Mouse (Mus musculus): ENCODE measurements around the gene Gm48551. TPM values are rescaled to one million over a fixed set of nuclear protein-coding genes. Genes with fewer than 3 reads are reported as not detected.

Gm48551 gene
- polyA plus RNA-seq, 1 experiment from 2014 or later: 0.07 TPM

DNA sequence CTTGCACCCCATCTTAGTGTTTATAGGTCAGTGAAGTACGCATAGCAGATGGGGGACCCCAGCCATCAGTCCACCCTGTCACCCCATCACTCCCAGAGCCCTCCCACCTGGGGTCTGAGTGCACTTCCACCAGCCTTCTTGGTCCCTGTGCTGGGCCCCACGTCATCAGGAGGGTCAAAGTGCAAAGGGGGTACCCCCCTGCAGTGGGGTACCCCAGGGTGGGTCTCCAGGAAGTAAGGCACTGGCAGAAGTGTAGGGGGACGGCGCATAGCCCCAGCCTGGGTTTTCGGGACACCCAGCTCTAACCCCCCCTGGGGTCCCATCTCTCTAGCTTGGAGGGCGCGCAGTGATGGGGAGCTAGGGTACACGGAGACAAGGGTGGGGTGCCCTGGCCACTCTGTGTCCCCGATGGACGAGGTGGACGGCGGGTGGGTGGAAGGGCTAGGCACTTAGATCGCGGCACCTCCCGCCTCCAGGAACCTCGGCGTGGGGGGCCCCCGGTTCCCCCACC lies 15.6 kb downstream of the Gm48551 start:
- peaks cover 60% of the 10 kb centered on the region; the same call in 1 of the 2 replicates for H3K79me2 ChIP-seq (ENCODE audit: inconsistent target)
- WGBS (ENCODE audit: missing documents): 92% methylated on average over 9 of the region's 18 CpGs
- peaks cover 32% of the 10 kb centered on the region; the same call in 1 of the 2 replicates for H3K36me3 ChIP-seq (ENCODE audit: inconsistent target)
- H3K4me3 ChIP-seq (ENCODE audit: inconsistent target): no peak overlapping the region
- H3K27ac ChIP-seq: no peak overlapping the region

DNA sequence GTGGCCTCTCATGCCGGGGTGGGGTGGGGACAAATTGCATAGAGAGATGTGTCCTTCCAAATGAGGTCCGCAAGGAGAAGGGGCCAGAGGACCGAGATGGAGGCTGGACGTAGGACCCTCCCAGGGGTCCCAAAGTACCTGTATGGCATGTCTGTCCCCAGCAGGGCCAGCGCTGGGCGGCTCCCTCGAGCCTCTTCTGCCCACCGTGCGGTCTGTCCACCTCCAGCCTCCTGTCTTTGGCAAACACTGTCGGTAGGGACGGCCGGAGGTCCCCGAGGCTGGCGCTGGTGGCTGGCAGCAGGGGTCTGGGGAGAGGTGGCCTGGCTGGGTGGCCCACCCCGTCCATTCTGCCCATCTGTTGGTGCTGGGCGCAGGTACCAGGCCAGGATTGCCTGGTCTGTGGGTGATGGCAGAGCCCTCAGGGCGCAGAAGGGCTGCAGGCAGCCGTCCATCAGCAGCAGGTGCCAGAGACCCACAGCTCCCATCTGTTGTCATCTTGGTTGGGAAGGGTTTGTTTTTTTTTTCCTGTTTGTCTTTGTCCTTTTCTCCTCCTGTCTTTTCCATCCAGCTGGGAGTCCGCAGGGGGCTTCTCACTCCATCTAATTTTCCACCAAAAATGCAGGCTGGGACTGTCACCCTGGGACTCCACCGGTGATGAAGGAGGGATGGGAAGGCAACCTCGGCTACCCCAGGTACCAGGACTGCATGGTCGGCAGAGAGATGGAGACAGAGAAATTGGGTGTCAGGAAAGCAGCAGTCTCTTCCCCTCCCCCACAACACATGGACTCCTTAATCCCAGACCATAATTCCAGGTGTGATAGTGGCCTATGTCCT lies 16.3 kb downstream of the Gm48551 start:
- H3K36me3 ChIP-seq (ENCODE audit: inconsistent target): peaks cover 32% of the 10 kb centered on the region; the same call in 1 of the 2 replicates
- no peak overlapping the region for H3K4me3 ChIP-seq (ENCODE audit: inconsistent target)
- peak overlapping the region; percentile 86 for H3K27ac ChIP-seq
- 96% methylated on average over 21 of the region's 22 CpGs for WGBS (ENCODE audit: missing documents)
- H3K79me2 ChIP-seq (ENCODE audit: inconsistent target): peaks cover 65% of the 10 kb centered on the region; the same call in 1 of the 2 replicates

DNA sequence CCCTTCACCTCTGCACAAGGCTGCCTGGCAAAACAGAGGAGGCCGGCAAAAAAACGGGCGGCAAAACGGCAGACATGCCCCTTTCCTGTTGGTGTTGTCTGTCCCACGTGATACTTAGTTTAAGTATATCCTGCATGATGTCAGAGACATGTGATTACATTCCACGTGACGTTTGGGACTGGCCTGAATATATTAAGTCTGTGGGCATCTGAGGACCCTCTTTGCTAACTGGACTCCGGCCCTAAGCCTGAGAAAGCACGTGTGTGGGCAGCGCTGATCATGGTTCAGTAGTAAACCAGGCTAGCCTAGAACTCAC lies 16.9 kb downstream of the Gm48551 start:
- H3K36me3 ChIP-seq (ENCODE audit: inconsistent target): peaks cover 32% of the 10 kb centered on the region; the same call in 1 of the 2 replicates
- H3K4me3 ChIP-seq (ENCODE audit: inconsistent target): no peak overlapping the region
- H3K79me2 ChIP-seq (ENCODE audit: inconsistent target): peaks cover 71% of the 10 kb centered on the region; the same call in 1 of the 2 replicates
- 79% methylated on average over 10 of the region's 10 CpGs for WGBS (ENCODE audit: missing documents)
- H3K27ac ChIP-seq: peak overlapping the region; percentile 86

DNA sequence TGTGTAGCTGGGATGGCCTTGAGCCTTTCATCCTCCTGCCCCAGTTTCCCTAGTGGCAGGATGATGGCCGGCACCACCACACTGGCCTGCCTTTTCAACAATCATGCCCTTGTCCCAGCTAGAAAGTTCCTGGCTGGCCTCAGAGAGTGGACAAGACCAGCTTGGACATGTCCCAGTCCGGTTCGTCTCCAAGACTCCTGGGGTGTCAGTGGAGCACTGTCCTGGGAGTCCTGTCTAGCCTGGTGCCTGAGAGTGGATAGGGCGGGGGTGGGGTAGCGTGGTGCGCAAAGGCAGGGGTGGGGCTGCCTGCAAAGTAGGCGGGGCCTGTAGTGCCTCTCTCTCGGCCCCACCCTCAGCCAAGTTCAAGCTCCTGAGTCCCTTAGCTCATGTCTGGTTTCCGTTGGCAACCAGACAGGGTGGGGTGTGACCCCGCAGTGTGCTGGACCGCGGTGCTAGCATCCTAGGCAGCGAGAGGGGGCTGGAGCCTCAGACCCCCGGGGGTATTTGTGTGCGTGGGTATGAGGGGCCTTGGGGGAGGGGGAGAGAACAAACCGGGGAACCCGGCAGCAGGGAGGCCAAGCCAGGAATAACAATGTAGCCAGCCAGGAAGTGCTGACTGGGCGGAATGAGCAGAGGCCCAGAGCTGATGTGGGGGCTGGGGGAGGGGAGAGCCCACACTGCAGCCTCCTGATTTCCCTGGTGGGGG lies 17.4 kb downstream of the Gm48551 start:
- Histone ChIP-seq H3K27ac (peak overlapping the region; percentile 86), H3K79me2 (ENCODE audit: inconsistent target) (peaks cover 76% of the 10 kb centered on the region; the same call in 1 of the 2 replicates), H3K4me3 (ENCODE audit: inconsistent target) (no peak overlapping the region), H3K36me3 (ENCODE audit: inconsistent target) (peaks cover 32% of the 10 kb centered on the region; the same call in 1 of the 2 replicates)
- 70% methylated on average over 17 of the region's 18 CpGs for WGBS (ENCODE audit: missing documents)

DNA sequence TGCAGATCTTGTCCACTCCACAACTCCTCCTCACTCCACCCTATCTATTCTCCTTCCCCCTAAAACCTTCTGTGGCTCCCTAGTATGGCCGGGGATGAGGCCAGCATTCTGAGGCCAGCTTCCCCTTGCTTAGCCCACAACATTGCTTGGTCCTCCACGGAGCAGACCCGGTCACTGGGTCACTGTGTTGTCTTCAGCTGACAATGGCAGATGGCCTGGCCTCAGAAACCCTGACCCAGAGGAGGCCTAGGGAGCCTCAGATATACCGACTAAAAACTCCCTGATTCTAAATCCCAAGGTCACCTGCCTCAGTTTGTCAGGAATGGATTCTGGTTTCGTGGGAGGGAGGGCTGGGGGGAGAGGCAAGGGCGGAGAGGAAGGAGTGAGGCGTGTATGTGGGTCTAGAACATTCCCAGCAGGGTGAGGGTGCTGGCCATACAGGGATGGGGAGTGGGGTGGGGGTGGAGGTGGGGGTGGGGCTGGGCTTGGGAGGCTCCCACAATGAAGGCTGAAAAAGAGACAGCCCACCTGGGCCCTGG lies 18.0 kb downstream of the Gm48551 start:
- Histone ChIP-seq H3K4me3 (ENCODE audit: inconsistent target) (no peak overlapping the region), H3K27ac (peak overlapping the region; percentile 86), H3K79me2 (ENCODE audit: inconsistent target) (peaks cover 80% of the 10 kb centered on the region), H3K36me3 (ENCODE audit: inconsistent target) (peaks cover 31% of the 10 kb centered on the region; the same call in 1 of the 2 replicates)
- WGBS (ENCODE audit: missing documents): 82% methylated on average over 7 of the region's 7 CpGs

- Histone ChIP-seq H3K4me3 (ENCODE audit: inconsistent target) (no peak overlapping the region), H3K36me3 (ENCODE audit: inconsistent target) (peaks cover 22% of the 10 kb centered on the region; the same call in 1 of the 2 replicates), H3K79me2 (ENCODE audit: inconsistent target) (peaks cover 69% of the 10 kb centered on the region), H3K27ac (no peak overlapping the region)
- 97% methylated on average over 10 of the region's 10 CpGs for WGBS (ENCODE audit: missing documents)
Measured at GRCm38 (mm10) chr10:81403511-81403910, 19.2 kb downstream of the Gm48551 start.

- H3K27ac ChIP-seq: peak overlapping the region; percentile 42
- H3K79me2 ChIP-seq (ENCODE audit: inconsistent target): peaks cover 64% of the 10 kb centered on the region
- WGBS (ENCODE audit: missing documents): 77% methylated on average over 9 of the region's 9 CpGs
- H3K4me3 ChIP-seq (ENCODE audit: inconsistent target): no peak overlapping the region
- H3K36me3 ChIP-seq (ENCODE audit: inconsistent target): peaks cover 20% of the 10 kb centered on the region; the same call in 1 of the 2 replicates
Measured at GRCm38 (mm10) chr10:81404082-81404481, 19.8 kb downstream of the Gm48551 start.

- peaks cover 13% of the 10 kb centered on the region; the same call in 1 of the 2 replicates for H3K36me3 ChIP-seq (ENCODE audit: inconsistent target)
- peak overlapping the region; percentile 93 for H3K27ac ChIP-seq
- 30% methylated on average over 18 of the region's 18 CpGs for WGBS (ENCODE audit: missing documents)
- H3K4me3 ChIP-seq (ENCODE audit: inconsistent target): no peak overlapping the region
- H3K79me2 ChIP-seq (ENCODE audit: inconsistent target): peaks cover 64% of the 10 kb centered on the region
Measured at GRCm38 (mm10) chr10:81404720-81405119, 20.5 kb downstream of the Gm48551 start.

DNA sequence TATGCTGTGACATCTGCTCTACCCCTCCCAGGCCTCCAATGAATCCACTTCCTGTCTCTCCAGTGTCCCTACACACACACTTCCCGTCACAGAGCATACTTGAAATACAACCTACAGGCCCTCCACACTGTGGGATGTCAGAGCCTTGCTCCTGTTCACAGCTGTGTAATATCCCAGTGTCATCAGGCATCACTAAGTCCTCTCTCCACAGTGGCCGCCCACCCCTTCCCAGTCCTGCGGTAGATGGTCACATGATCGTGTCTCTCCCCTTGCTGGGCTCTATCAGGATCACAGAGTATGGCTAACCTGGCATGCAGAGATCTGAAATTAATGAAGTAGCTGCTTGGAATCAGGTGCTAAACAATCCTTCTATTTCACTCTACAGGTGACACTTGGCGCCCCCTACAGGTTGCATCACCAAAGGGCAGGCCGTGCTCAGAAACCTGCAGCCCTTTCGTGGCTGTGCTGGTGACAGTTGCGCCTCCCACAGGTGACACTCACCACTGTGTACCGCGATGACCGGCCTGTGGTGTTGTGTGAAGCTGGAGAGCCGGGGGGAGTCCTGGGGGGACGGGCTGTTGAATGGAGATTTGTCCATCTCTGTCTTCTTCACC lies 21.4 kb downstream of the Gm48551 start:
- 58% methylated on average over 13 of the region's 13 CpGs for WGBS (ENCODE audit: missing documents)
- no peak overlapping the region for H3K4me3 ChIP-seq (ENCODE audit: inconsistent target)
- peak overlapping the region; percentile 93 for H3K27ac ChIP-seq
- peaks cover 60% of the 10 kb centered on the region for H3K79me2 ChIP-seq (ENCODE audit: inconsistent target)
- H3K36me3 ChIP-seq (ENCODE audit: inconsistent target): peaks cover 11% of the 10 kb centered on the region; the same call in 1 of the 2 replicates

- 58% methylated on average over 24 of the region's 24 CpGs for WGBS (ENCODE audit: missing documents)
- Histone ChIP-seq H3K79me2 (ENCODE audit: inconsistent target) (peaks cover 64% of the 10 kb centered on the region), H3K27ac (peak overlapping the region; percentile 93), H3K36me3 (ENCODE audit: inconsistent target) (peaks cover 11% of the 10 kb centered on the region; the same call in 1 of the 2 replicates), H3K4me3 (ENCODE audit: inconsistent target) (peak overlapping the region; percentile 29)
Measured at GRCm38 (mm10) chr10:81406504-81407440, 22.5 kb downstream of the Gm48551 start.

DNA sequence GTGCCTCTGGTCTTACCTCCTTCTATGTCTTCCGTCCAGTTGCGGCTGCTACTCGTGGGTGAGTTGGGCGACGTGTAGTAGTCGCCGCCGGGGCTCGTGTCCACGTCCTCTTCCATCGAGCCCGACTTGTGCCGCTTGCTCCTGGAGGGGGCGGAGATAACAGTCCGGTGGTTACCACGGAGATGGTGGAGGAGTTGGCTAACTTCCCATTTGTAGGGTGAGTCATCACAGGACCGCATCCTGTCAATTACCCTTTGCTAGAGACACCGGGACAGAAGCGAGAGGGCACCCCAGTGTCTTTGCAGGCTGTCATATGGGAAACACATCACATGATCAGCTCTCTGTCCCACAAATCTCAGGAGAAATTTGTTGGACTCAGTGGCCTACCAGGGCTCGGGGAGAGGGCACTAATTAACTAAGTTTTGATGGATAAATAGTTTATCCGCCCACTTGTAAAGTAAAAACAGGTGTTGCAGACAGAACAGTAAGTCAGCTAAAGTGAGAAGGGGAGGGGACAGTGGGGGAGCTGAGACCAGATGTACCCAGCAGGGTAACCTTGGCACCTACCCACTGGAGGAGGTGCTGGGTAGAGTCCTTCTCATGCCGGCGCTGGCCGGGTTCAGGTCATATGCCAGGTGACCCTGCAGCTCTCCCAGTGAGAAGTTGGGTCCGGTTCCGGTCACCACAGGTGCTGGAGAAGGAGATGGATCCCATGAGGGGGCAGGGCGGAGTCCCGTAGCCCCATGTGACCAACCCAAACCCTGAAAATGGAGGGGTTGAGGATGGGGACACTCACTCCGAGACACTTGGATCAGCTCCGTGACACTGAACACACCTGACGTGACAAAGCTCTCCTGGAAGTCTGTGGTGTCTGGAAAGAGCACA lies 23.5 kb downstream of the Gm48551 start:
- H3K36me3 ChIP-seq (ENCODE audit: inconsistent target): peaks cover 11% of the 10 kb centered on the region; the same call in 1 of the 2 replicates
- H3K79me2 ChIP-seq (ENCODE audit: inconsistent target): peaks cover 74% of the 10 kb centered on the region
- peak overlapping the region; percentile 29 for H3K4me3 ChIP-seq (ENCODE audit: inconsistent target)
- WGBS (ENCODE audit: missing documents): 27% methylated on average over 31 of the region's 31 CpGs
- H3K27ac ChIP-seq: peak overlapping the region; percentile 93

DNA sequence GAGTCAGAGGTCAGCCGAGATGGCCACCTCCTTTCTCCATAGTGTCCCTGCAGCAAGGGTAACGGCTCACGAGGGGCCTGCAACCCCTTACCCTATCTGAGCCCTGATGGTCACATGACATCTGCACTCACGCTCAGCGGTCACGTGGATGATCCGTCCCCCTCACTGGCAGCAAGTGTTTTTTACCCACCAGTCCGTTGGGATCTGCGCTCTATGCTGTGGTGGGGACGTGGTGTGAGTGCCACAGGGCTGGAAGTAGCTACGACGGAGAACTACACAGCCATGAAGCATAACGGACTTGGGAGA lies 24.1 kb downstream of the Gm48551 start:
- Histone ChIP-seq H3K27ac (peak overlapping the region; percentile 93), H3K36me3 (ENCODE audit: inconsistent target) (peaks cover 10% of the 10 kb centered on the region; the same call in 1 of the 2 replicates), H3K79me2 (ENCODE audit: inconsistent target) (peaks cover 78% of the 10 kb centered on the region), H3K4me3 (ENCODE audit: inconsistent target) (no peak overlapping the region)
- 72% methylated on average over 13 of the region's 13 CpGs for WGBS (ENCODE audit: missing documents)

Data from macrophage (primary cell).